Mouse (Mus musculus) stomach, postnatal 0 days (tissue): ENCODE measurements around the gene Ubald1. TPM values are rescaled to one million over a fixed set of nuclear protein-coding genes. Genes with fewer than 3 reads are reported as not detected.

Experiments
- ATAC-seq: fragments of 200-750 bp; cut with Nextera tagmentation; 2 replicates; pipeline ENCODE4 v1.8.0; 2017; ENCODE audit not compliant: low FRiP score, low TSS enrichment
- DNase-seq: peaks from one replicate; pipeline ENCODE4 v3.0.0-alpha.2; 2016; ENCODE audit warnings: low spot score
- H3K27ac ChIP-seq: fragments of 300-500 bp; sonication (generic); replicated peaks from 2 replicates; pipeline ENCODE4 v1.5.1; 2014; ENCODE audit warnings: mild to moderate bottlenecking, control low read depth
- H3K27me3 ChIP-seq: fragments of 300-500 bp; sonication (generic); 2 replicates; pipeline ENCODE4 v1.6.1; 2014; ENCODE audit warnings: low read length; ENCODE audit not compliant: control insufficient read depth, insufficient read depth
- H3K36me3 ChIP-seq: fragments of 300-500 bp; sonication (generic); 2 replicates; pipeline ENCODE4 v1.6.1; 2014; ENCODE audit warnings: low read length, mixed read lengths; ENCODE audit not compliant: control insufficient read depth, insufficient read depth
- H3K4me1 ChIP-seq: fragments of 300-500 bp; sonication (generic); replicated peaks from 2 replicates; pipeline ENCODE4 v1.6.1; 2014; ENCODE audit warnings: antibody characterized with exemption; ENCODE audit not compliant: control insufficient read depth, insufficient read depth
- H3K4me2 ChIP-seq: fragments of 300-500 bp; sonication (generic); replicated peaks from 2 replicates; pipeline ENCODE4 v1.6.1; 2014; ENCODE audit warnings: low read depth, mild to moderate bottlenecking, control low read depth, moderate library complexity
- H3K4me3 ChIP-seq: fragments of 300-500 bp; sonication (generic); 2 replicates; pipeline ENCODE4 v1.5.1; 2014; ENCODE audit warnings: low read depth, low read length, control low read depth
- H3K9ac ChIP-seq: fragments of 300-500 bp; sonication (generic); 2 replicates; pipeline ENCODE4 v1.6.1; 2014; ENCODE audit warnings: mild to moderate bottlenecking, low read length, control low read depth, mixed read lengths
- H3K9me3 ChIP-seq: fragments of 300-500 bp; sonication (generic); 2 replicates; pipeline ENCODE4 v1.6.1; 2016; ENCODE audit warnings: low read length; ENCODE audit not compliant: control insufficient read depth
- CTCF ChIP-seq: IDR thresholded peaks from 2 replicates; pipeline ENCODE4 v1.5.1; 2016; ENCODE audit warnings: antibody characterized with exemption, low read depth, mild to moderate bottlenecking, moderate library complexity
- EP300 ChIP-seq: optimal IDR thresholded peaks from 2 replicates; pipeline ENCODE3; 2016; ENCODE audit warnings: antibody characterized with exemption
- WGBS: fragments of 180-500 bp; shearing (Covaris S2); extraction: QIAGEN DNeasy Blood & Tissue Kit; methylation state at CpG from one replicate; pipeline ENCODE4 v1.1.7; 2014; 5-methylcytosine and 5-hydroxymethylcytosine counted together
- polyA plus RNA-seq: library from polyadenylated mRNA; unstranded; fragments of >200 nt; fragmentation: Nextera tagmentation; extraction: Ambion mirVana; gene quantifications from 2 replicates; pipeline ENCODE4 v1.2.1, GENCODE M21; 2015

The Ubald1 gene
- polyA plus RNA-seq, 1 experiment from 2014 or later, result 32.1 TPM

GRCm38 (mm10) chr16:4910758-4911157 is 30.6 kb upstream of the Ubald1 start:
- TF ChIP-seq EP300 (no peak), CTCF (no peak)
- no peaks in the 10 kb centered on the region for H3K9me3 ChIP-seq
- H3K4me2 ChIP-seq, result no peak overlapping the region
- H3K27me3 ChIP-seq, result no peaks in the 10 kb centered on the region
- ATAC-seq (no peak), DNase-seq (no peak)
- no peak overlapping the region for H3K27ac ChIP-seq
- WGBS, result 97% methylated on average over 8 of the region's 8 CpGs
- H3K9ac ChIP-seq, result no peak overlapping the region
- peaks cover 16% of the 10 kb centered on the region for H3K36me3 ChIP-seq
- H3K4me1 ChIP-seq, result 0 out of 2 replicates have a peak, but pooled peaks cover 2% of the 10 kb centered on the region
- H3K4me3 ChIP-seq, result no peak overlapping the region

DNA sequence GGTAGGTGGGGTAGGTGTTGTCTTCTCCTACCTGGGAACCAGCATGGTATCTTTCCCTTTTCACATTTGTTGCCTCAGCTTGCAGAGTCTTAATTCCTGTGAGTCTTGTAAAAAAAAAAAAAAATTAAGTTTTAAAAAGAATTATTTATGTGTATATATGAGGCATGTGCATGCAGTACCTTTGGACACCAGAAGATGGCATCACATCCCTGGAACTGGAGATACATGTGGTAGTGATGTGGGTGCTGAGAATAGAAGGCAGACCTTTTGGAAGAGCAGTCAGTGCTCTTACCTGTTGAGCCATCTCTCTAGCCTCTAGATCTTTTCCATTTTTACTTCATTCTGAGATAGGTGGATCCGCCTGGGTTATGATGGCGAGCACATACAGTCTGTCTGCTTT is 29.6 kb upstream of the Ubald1 start:
- Histone ChIP-seq H3K4me1 (0 out of 2 replicates have a peak, but pooled peaks cover 2% of the 10 kb centered on the region), H3K27ac (no peak overlapping the region), H3K4me3 (no peak overlapping the region), H3K36me3 (peaks cover 15% of the 10 kb centered on the region), H3K4me2 (no peak overlapping the region), H3K9ac (no peak overlapping the region), H3K27me3 (no peaks in the 10 kb centered on the region), H3K9me3 (no peaks in the 10 kb centered on the region)
- WGBS, result 100% methylated on average over 2 of the region's 2 CpGs
- ATAC-seq (no peak), DNase-seq (no peak)
- TF ChIP-seq EP300 (no peak), CTCF (peak; percentile 64)

GRCm38 (mm10) chr16:4907972-4908371 is 27.9 kb upstream of the Ubald1 start:
- no peak overlapping the region for H3K4me3 ChIP-seq
- TF ChIP-seq CTCF (no peak), EP300 (no peak)
- H3K27ac ChIP-seq, result no peak overlapping the region
- ATAC-seq (peak; percentile 57; the same call in 1 of the 2 replicates), DNase-seq (peak; percentile 34)
- H3K9ac ChIP-seq, result no peak overlapping the region
- no peaks in the 10 kb centered on the region for H3K4me1 ChIP-seq
- no peaks in the 10 kb centered on the region for H3K27me3 ChIP-seq
- H3K4me2 ChIP-seq, result no peak overlapping the region
- peaks cover 15% of the 10 kb centered on the region for H3K36me3 ChIP-seq
- 58% methylated on average over 5 of the region's 5 CpGs for WGBS
- H3K9me3 ChIP-seq, result no peaks in the 10 kb centered on the region

DNA sequence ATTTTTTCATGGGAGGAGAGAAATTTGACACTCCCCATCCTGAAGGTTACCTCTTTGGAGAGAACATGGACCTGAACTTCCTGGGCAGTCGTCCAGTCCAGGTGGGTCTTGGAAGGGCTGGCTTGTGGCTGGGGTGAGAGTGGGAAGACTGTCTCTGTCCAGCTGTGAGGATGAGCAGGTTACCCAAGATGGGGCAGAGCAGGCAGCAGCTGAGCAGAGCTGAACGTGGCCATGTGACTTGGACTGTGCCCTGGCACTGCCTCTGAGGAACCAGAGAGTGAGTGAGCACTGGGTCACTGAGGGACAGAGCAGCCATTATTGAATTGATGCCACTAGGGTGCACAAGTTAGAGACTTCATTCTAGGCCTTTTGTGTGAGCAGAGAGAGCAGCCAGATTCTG is 27.3 kb upstream of the Ubald1 start:
- TF ChIP-seq CTCF (no peak), EP300 (no peak)
- no peak overlapping the region for H3K27ac ChIP-seq
- no peak overlapping the region for H3K4me2 ChIP-seq
- no peaks in the 10 kb centered on the region for H3K4me1 ChIP-seq
- no peak overlapping the region for H3K9ac ChIP-seq
- DNase-seq (no peak), ATAC-seq (no peak)
- no peak overlapping the region for H3K4me3 ChIP-seq
- peaks cover 15% of the 10 kb centered on the region for H3K36me3 ChIP-seq
- H3K27me3 ChIP-seq, result no peaks in the 10 kb centered on the region
- H3K9me3 ChIP-seq, result no peaks in the 10 kb centered on the region
- 60% methylated on average over 2 of the region's 2 CpGs for WGBS

DNA sequence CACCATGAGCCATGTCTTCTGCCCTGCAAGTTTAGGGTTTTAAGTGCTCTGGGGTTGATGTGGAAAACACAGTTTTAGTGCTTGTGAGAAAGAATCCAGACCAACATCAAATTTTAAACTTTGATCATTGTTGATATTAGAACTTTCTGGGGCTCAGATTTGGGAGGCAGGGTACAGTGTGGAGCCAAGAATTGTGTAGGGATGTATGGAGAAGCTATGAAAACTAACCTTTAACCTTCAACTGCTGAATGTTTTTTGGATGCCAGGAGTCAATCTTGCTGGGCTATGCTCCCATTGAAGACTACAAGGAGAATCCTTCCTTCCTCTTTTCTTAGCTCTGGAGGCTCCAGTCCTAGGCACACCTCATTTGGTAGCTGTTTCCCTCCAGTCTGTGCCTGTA is 26.4 kb upstream of the Ubald1 start:
- Histone ChIP-seq H3K27me3 (no peaks in the 10 kb centered on the region), H3K4me3 (no peak overlapping the region), H3K4me2 (no peak overlapping the region), H3K36me3 (peaks cover 10% of the 10 kb centered on the region), H3K4me1 (no peaks in the 10 kb centered on the region), H3K9ac (no peak overlapping the region), H3K27ac (no peak overlapping the region), H3K9me3 (no peaks in the 10 kb centered on the region)
- ATAC-seq (no peak), DNase-seq (no peak)
- TF ChIP-seq CTCF, result no peak
- TF ChIP-seq EP300, result no peak

- Histone ChIP-seq H3K27ac (no peak overlapping the region), H3K36me3 (0 out of 2 replicates have a peak, but pooled peaks cover 5% of the 10 kb centered on the region), H3K4me3 (no peak overlapping the region), H3K4me2 (no peak overlapping the region), H3K9ac (no peak overlapping the region), H3K27me3 (no peaks in the 10 kb centered on the region), H3K9me3 (no peaks in the 10 kb centered on the region), H3K4me1 (no peaks in the 10 kb centered on the region)
- TF ChIP-seq EP300 (no peak), CTCF (no peak)
- 26% methylated on average over 1 of the region's 1 CpGs for WGBS
- DNase-seq (no peak), ATAC-seq (no peak)
Measured at GRCm38 (mm10) chr16:4905591-4905990, 25.5 kb upstream of the Ubald1 start.

- ATAC-seq (no peak), DNase-seq (no peak)
- 0 out of 2 replicates have a peak, but pooled peaks cover 5% of the 10 kb centered on the region for H3K36me3 ChIP-seq
- 91% methylated on average over 3 of the region's 3 CpGs for WGBS
- no peak overlapping the region for H3K4me3 ChIP-seq
- no peaks in the 10 kb centered on the region for H3K4me1 ChIP-seq
- H3K9ac ChIP-seq, result no peak overlapping the region
- H3K27ac ChIP-seq, result no peak overlapping the region
- no peak overlapping the region for H3K4me2 ChIP-seq
- H3K9me3 ChIP-seq, result no peaks in the 10 kb centered on the region
- no peaks in the 10 kb centered on the region for H3K27me3 ChIP-seq
- no peak for TF ChIP-seq CTCF
- TF ChIP-seq EP300, result no peak
Measured at GRCm38 (mm10) chr16:4904878-4905277, 24.8 kb upstream of the Ubald1 start.
